Mouse (Mus musculus) adrenal gland, postnatal 14 days (tissue): ENCODE results near the gene Spata31d1d. TPM values are rescaled to one million over a fixed set of nuclear protein-coding genes. Genes with fewer than 3 reads are reported as not detected.
A peak's percentile ranks its signal among the peaks of the same experiment; 100 is the strongest.
"Not testable (repeated sequence)": the region's sequence is repeated elsewhere in the genome, so short reads cannot be mapped to it uniquely, and the experiment has no call there.

Source experiments
- DNase-seq: peaks from one replicate; pipeline ENCODE4 v3.0.0; 2021; ENCODE audit warnings: mixed read lengths
- long read RNA-seq, 2 experiments: library from polyadenylated mRNA; stranded (forward); transcript quantifications; one replicate each; pipeline ENCODE4 v2.0.0; 2021
- total RNA-seq: library from RNA; stranded (reverse); gene quantifications from 2 replicates; pipeline ENCODE4 v1.2.3, GENCODE M21; 2021

The Spata31d1d gene
- total RNA-seq: not detected in 2 replicates
- long read RNA-seq, experiment 1: 0 reads
- long read RNA-seq, experiment 2: 0 reads

GRCm38 (mm10) chr13:59731652-59732051, at the start of gene Spata31d1d:
Gene Spata31d1d, minus strand, starts transcription at chr13:59731752.
- DNase-seq: no peak

GRCm38 (mm10) chr13:59779744-59780264, 48.3 kb upstream of the Spata31d1d start:
- not testable (repeated sequence) for DNase-seq

- no peak for DNase-seq
These were observed 47.7 kb upstream of the Spata31d1d start for GRCm38 (mm10) chr13:59779213-59779612.

- peak; percentile 50 for DNase-seq
These were observed 43.6 kb upstream of the Spata31d1d start for GRCm38 (mm10) chr13:59775168-59775567.

- DNase-seq: peak; percentile 87
These were observed 39.7 kb upstream of the Spata31d1d start for GRCm38 (mm10) chr13:59771257-59771656.

- peak; percentile 16 for DNase-seq
These were observed 39.3 kb upstream of the Spata31d1d start for GRCm38 (mm10) chr13:59770847-59771246.

- DNase-seq: peak; percentile 90
These were observed 38.6 kb upstream of the Spata31d1d start for GRCm38 (mm10) chr13:59770164-59770562.

- peak; percentile 100 for DNase-seq
These were observed 38.0 kb upstream of the Spata31d1d start, which contains the start of gene Isca1 for GRCm38 (mm10) chr13:59769296-59770163. Gene Isca1, minus strand, starts transcription at chr13:59769810.

- DNase-seq: peak; percentile 14
These were observed 37.0 kb upstream of the Spata31d1d start for GRCm38 (mm10) chr13:59768531-59768930.

- DNase-seq: peak; percentile 41
These were observed 35.4 kb upstream of the Spata31d1d start for GRCm38 (mm10) chr13:59766786-59767515.

- no peak for DNase-seq
These were observed 31.2 kb upstream of the Spata31d1d start for GRCm38 (mm10) chr13:59762791-59763190.

GRCm38 (mm10) chr13:59756906-59757305, 25.4 kb upstream of the Spata31d1d start:
- DNase-seq: no peak

- DNase-seq: no peak
These were observed 18.8 kb upstream of the Spata31d1d start for GRCm38 (mm10) chr13:59750310-59750709.

GRCm38 (mm10) chr13:59746711-59747110, 15.2 kb upstream of the Spata31d1d start, which contains the start of gene 1700014D04Rik:
Gene 1700014D04Rik, minus strand, starts transcription at chr13:59746752.
- no peak for DNase-seq

- no peak for DNase-seq
These were observed 14.6 kb upstream of the Spata31d1d start for GRCm38 (mm10) chr13:59746164-59746563.

- no peak for DNase-seq
These were observed 13.9 kb upstream of the Spata31d1d start for GRCm38 (mm10) chr13:59745462-59745861.

GRCm38 (mm10) chr13:59741697-59742096, 10.1 kb upstream of the Spata31d1d start:
- DNase-seq: no peak

- peak; percentile 78 for DNase-seq
These were observed 9.5 kb upstream of the Spata31d1d start for GRCm38 (mm10) chr13:59741096-59741495.

- no peak for DNase-seq
These were observed 7.8 kb upstream of the Spata31d1d start for GRCm38 (mm10) chr13:59739397-59739796.

GRCm38 (mm10) chr13:59738455-59738854, 6.9 kb upstream of the Spata31d1d start:
- DNase-seq: no peak

GRCm38 (mm10) chr13:59735190-59735589, 3.6 kb upstream of the Spata31d1d start:
- no peak for DNase-seq

GRCm38 (mm10) chr13:59734347-59734746, 2.8 kb upstream of the Spata31d1d start:
- DNase-seq: peak; percentile 33

- DNase-seq: no peak
These were observed 2.4 kb upstream of the Spata31d1d start for GRCm38 (mm10) chr13:59733936-59734335.
